Mouse (Mus musculus): ENCODE measurements around the gene Gpr108. TPM values are rescaled to one million over a fixed set of nuclear protein-coding genes. Genes with fewer than 3 reads are reported as not detected.

The Gpr108 gene
- polyA plus RNA-seq, 1 experiment: 46.5 TPM

GRCm38 (mm10) chr17:57289252-57289651 lies 41.0 kb upstream of the Gpr108 start:
- H3K27me3 ChIP-seq (ENCODE audit: control insufficient read depth, insufficient read depth, low read length): no peaks in the 10 kb centered on the region
- TF ChIP-seq CTCF (IDR thresholded peaks at IDR 0.05; ENCODE audit: extremely low read depth, insufficient read length, insufficient replicate concordance, low read depth, low read length) (no peak), POLR2A (IDR thresholded peaks at IDR 0.05; ENCODE audit: low read depth, low read length) (no peak)
- H3K36me3 ChIP-seq (ENCODE audit: control insufficient read depth, insufficient read depth, low read length): no peaks in the 10 kb centered on the region
- no peak overlapping the region for H3K4me3 ChIP-seq (ENCODE audit: low read depth, low read length)
- H3K27ac ChIP-seq (ENCODE audit: insufficient read depth, low read depth, low read length): no peak overlapping the region
- WGBS: 83% methylated on average over 5 of the region's 5 CpGs
- no peaks in the 10 kb centered on the region for H3K4me1 ChIP-seq (ENCODE audit: control insufficient read depth, insufficient read depth, insufficient read length, low read length)

GRCm38 (mm10) chr17:57286718-57287355 lies 38.6 kb upstream of the Gpr108 start:
- no peaks in the 10 kb centered on the region for H3K4me1 ChIP-seq (ENCODE audit: control insufficient read depth, insufficient read depth, insufficient read length, low read length)
- no peaks in the 10 kb centered on the region for H3K27me3 ChIP-seq (ENCODE audit: control insufficient read depth, insufficient read depth, low read length)
- 57% methylated on average over 8 of the region's 8 CpGs for WGBS

GRCm38 (mm10) chr17:57285077-57285476 lies 36.8 kb upstream of the Gpr108 start:
- Histone ChIP-seq H3K36me3 (ENCODE audit: control insufficient read depth, insufficient read depth, low read length) (no peaks in the 10 kb centered on the region), H3K27me3 (ENCODE audit: control insufficient read depth, insufficient read depth, low read length) (no peaks in the 10 kb centered on the region), H3K27ac (ENCODE audit: insufficient read depth, low read depth, low read length) (no peak overlapping the region; the same call in 1 of the 2 replicates), H3K4me3 (ENCODE audit: low read depth, low read length) (no peak overlapping the region), H3K4me1 (ENCODE audit: control insufficient read depth, insufficient read depth, insufficient read length, low read length) (no peaks in the 10 kb centered on the region)
- TF ChIP-seq CTCF (IDR thresholded peaks at IDR 0.05; ENCODE audit: extremely low read depth, insufficient read length, insufficient replicate concordance, low read depth, low read length) (no peak), POLR2A (IDR thresholded peaks at IDR 0.05; ENCODE audit: low read depth, low read length) (no peak)
- 37% methylated on average over 2 of the region's 2 CpGs for WGBS

More at GRCm38 (mm10) chr17:57286718-57287355, 38.6 kb upstream of the Gpr108 start:
- Histone ChIP-seq H3K4me3 (ENCODE audit: low read depth, low read length) (no peak overlapping the region), H3K36me3 (ENCODE audit: control insufficient read depth, insufficient read depth, low read length) (no peaks in the 10 kb centered on the region), H3K27ac (ENCODE audit: insufficient read depth, low read depth, low read length) (no peak overlapping the region)
- TF ChIP-seq CTCF (IDR thresholded peaks at IDR 0.05; ENCODE audit: extremely low read depth, insufficient read length, insufficient replicate concordance, low read depth, low read length): no peak
- no peak for TF ChIP-seq POLR2A (IDR thresholded peaks at IDR 0.05; ENCODE audit: low read depth, low read length)

DNA sequence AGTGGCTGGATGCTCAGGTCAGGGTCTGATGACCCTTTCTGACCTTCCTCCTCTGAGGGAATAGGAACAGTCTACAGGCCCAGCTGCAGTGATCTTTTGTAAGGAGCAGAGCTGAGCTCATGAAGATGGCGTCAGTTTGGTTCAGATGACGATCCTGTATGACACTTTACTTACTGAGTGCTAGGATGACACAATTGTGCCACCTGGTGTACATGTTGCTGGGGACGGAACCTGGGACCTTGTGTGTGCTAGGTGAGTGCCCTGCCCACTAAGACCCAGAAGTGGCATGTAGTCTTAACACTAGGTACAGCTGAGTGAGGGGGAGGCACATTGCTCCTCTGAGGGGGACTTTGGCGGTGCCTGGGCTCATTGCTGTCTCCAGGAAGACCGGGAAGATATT lies 35.7 kb upstream of the Gpr108 start:
- H3K4me1 ChIP-seq (ENCODE audit: control insufficient read depth, insufficient read depth, insufficient read length, low read length): no peaks in the 10 kb centered on the region; the same call in 1 of the 2 replicates
- no peak overlapping the region for H3K27ac ChIP-seq (ENCODE audit: insufficient read depth, low read depth, low read length)
- no peak overlapping the region for H3K4me3 ChIP-seq (ENCODE audit: low read depth, low read length)
- no peaks in the 10 kb centered on the region for H3K27me3 ChIP-seq (ENCODE audit: control insufficient read depth, insufficient read depth, low read length)
- TF ChIP-seq POLR2A (IDR thresholded peaks at IDR 0.05; ENCODE audit: low read depth, low read length) (no peak), CTCF (IDR thresholded peaks at IDR 0.05; ENCODE audit: extremely low read depth, insufficient read length, insufficient replicate concordance, low read depth, low read length) (no peak)
- no peaks in the 10 kb centered on the region for H3K36me3 ChIP-seq (ENCODE audit: control insufficient read depth, insufficient read depth, low read length)
- 65% methylated on average over 5 of the region's 5 CpGs for WGBS

DNA sequence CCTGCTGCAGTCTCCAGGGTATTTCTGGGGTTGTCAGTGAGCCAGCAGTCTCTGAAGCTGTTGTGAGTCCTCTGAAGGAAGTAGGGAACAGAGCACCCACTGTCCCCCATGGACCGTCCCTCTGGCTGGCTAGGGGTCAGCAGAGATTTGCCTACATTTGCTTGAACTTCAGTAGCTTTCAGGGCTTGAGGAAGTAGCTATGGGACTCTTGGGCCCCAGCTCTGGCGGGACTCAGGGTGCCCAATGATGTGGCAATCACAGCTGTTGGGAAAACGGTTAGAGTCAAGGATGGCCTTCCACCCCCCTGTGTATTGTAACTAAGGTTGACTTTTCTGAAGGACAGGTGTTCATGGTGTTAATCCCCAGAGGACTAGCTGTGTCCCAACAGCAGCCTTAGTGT lies 32.2 kb upstream of the Gpr108 start:
- WGBS: 61% methylated on average over 3 of the region's 3 CpGs
- Histone ChIP-seq H3K4me1 (ENCODE audit: control insufficient read depth, insufficient read depth, insufficient read length, low read length) (peaks cover 5% of the 10 kb centered on the region; the same call in 1 of the 2 replicates), H3K27ac (ENCODE audit: insufficient read depth, low read depth, low read length) (0 out of 2 replicates have a peak overlapping the region, but pooled peaks have one; percentile 21), H3K27me3 (ENCODE audit: control insufficient read depth, insufficient read depth, low read length) (no peaks in the 10 kb centered on the region), H3K36me3 (ENCODE audit: control insufficient read depth, insufficient read depth, low read length) (no peaks in the 10 kb centered on the region), H3K4me3 (ENCODE audit: low read depth, low read length) (peak overlapping the region; percentile 62)
- TF ChIP-seq POLR2A (IDR thresholded peaks at IDR 0.05; ENCODE audit: low read depth, low read length): no peak
- TF ChIP-seq CTCF (IDR thresholded peaks at IDR 0.05; ENCODE audit: extremely low read depth, insufficient read length, insufficient replicate concordance, low read depth, low read length): no peak

DNA sequence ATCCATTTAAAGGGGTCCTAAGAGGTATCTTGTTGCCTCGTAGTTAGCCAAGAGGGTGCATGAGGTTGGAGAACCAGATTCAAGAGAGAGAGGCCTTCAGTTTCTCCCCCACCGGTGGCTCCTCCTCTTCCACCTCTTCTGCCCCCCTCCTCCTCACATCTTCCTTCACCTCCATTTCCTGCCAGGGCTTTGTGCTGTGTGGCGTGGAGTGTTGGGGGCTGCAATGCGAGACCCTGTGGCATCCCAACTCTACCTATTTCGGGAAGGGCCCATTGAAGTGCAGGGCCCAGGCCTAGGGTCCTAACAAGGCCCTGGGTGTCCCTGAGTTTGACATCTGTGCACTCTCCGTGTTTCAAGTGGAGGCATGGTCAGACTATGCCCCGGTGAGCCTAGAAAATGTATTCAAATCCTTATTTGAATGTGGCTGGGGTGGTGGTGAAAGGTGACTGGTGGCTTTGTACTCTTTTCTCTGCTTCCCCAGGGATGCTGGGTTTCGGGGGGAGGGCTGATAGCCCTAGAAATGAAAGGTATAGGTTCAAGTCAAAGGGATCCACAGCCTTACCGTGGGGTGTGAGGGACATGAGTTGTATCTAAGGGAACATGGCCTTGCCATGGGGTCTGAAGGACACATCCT lies 31.5 kb upstream of the Gpr108 start:
- WGBS: 65% methylated on average over 9 of the region's 9 CpGs
- H3K4me1 ChIP-seq (ENCODE audit: control insufficient read depth, insufficient read depth, insufficient read length, low read length): peaks cover 5% of the 10 kb centered on the region; the same call in 1 of the 2 replicates
- no peaks in the 10 kb centered on the region for H3K36me3 ChIP-seq (ENCODE audit: control insufficient read depth, insufficient read depth, low read length)
- TF ChIP-seq CTCF (IDR thresholded peaks at IDR 0.05; ENCODE audit: extremely low read depth, insufficient read length, insufficient replicate concordance, low read depth, low read length) (no peak), POLR2A (IDR thresholded peaks at IDR 0.05; ENCODE audit: low read depth, low read length) (no peak)
- peak overlapping the region; percentile 62 for H3K4me3 ChIP-seq (ENCODE audit: low read depth, low read length)
- H3K27ac ChIP-seq (ENCODE audit: insufficient read depth, low read depth, low read length): 0 out of 2 replicates have a peak overlapping the region, but pooled peaks have one; percentile 53
- no peaks in the 10 kb centered on the region for H3K27me3 ChIP-seq (ENCODE audit: control insufficient read depth, insufficient read depth, low read length)

DNA sequence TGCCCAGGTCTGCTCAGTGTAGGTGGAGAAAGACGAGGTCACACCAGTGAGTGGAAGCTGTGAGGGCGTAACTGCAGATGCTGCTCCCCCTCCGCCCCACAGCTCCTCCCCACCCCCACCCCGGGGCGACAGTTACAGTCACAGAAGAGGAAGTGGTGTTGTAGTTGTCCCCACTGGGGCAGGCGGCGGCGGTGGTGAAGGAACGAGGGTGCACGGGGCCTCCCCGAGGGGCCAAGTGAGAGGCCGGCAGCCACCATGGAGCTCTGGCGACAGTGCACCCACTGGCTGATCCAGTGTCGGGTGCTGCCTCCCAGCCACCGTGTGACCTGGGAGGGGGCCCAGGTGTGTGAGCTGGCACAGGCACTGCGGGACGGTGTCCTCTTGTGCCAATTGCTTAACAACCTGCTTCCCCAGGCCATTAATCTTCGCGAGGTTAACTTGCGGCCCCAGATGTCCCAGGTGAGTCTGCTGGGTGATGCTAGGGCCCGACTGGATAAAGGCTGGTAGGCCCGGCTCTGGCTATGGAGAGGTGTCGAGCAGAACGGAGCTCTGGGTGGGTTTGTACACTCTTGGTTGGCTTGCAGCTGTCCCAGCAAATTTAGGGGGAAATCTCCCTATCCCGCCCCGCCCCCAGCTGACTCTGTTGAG lies 30.8 kb upstream of the Gpr108 start, which contains the start of gene Vav1:
Gene Vav1, plus strand, starts transcription at position 158 of the 648 bp plus-strand sequence.
- TF ChIP-seq POLR2A (IDR thresholded peaks at IDR 0.05; ENCODE audit: low read depth, low read length): peak; percentile 42; the same call in 1 of the 2 replicates
- TF ChIP-seq CTCF (IDR thresholded peaks at IDR 0.05; ENCODE audit: extremely low read depth, insufficient read length, insufficient replicate concordance, low read depth, low read length): no peak
- H3K27ac ChIP-seq (ENCODE audit: insufficient read depth, low read depth, low read length): peak within 1 kb of the TSS; percentile 53
- peaks cover 5% of the 10 kb centered on the region; the same call in 1 of the 2 replicates for H3K4me1 ChIP-seq (ENCODE audit: control insufficient read depth, insufficient read depth, insufficient read length, low read length)
- no peaks in the 10 kb centered on the region for H3K27me3 ChIP-seq (ENCODE audit: control insufficient read depth, insufficient read depth, low read length)
- no peaks in the 10 kb centered on the region for H3K36me3 ChIP-seq (ENCODE audit: control insufficient read depth, insufficient read depth, low read length)
- WGBS: 20% methylated on average over 26 of the region's 26 CpGs
- H3K4me3 ChIP-seq (ENCODE audit: low read depth, low read length): peak within 1 kb of the TSS; percentile 62
